In genomic region chr9:113517756-113518155, GRCm38 (mm10) we compare ENCODE assay signal across 24 mouse cellular contexts.
DNase-seq lines count a peak whose midpoint lies in the region; ATAC-seq lines count a peak whose summit lies in the region.
"Had no signal": no experiment of that assay in that cellular context is flagged by ENCODE, and none has a peak within 500 bp of the region (broad histone marks: within the 10 kb centered on the region; RNA-seq: fewer than 3 reads in every experiment).

No protein-coding gene starts in this region.

- no peaks in the 10 kb centered on the region for H3K36me3 ChIP-seq in neural tube, embryonic 15.5 days
- H3K36me3 ChIP-seq in limb, embryonic 10.5 days: no peaks in the 10 kb centered on the region
- H3K36me3 ChIP-seq: embryonic facial prominence, embryonic 10.5 days; embryonic facial prominence, embryonic 12.5 days; G1E had no signal

- 96% methylated on average over 6 of the region's 6 CpGs for WGBS in neural tube, embryonic 15.5 days
- WGBS in limb, embryonic 10.5 days: 89% methylated on average over 6 of the region's 6 CpGs

- H3K4me2 ChIP-seq in neural tube, embryonic 15.5 days: no peak overlapping the region
- H3K4me2 ChIP-seq: embryonic facial prominence, embryonic 12.5 days; forebrain, embryonic 13.5 days had no signal

- DNase-seq in heart, adult 11 months: peak; percentile 68
- no peak for DNase-seq in heart, adult 18-20 months
- peak; percentile 0 for DNase-seq in lung, postnatal 10 days
- DNase-seq in lung, postnatal 25 days (ENCODE audit: low spot score): no peak
- peak; percentile 6 for DNase-seq in neural tube, embryonic 10.5 days (ENCODE audit: extremely low spot score, low spot score)
- peak; percentile 10 for DNase-seq in limb, embryonic 10.5 days (ENCODE audit: low spot score)
- DNase-seq: adrenal gland, adult 8-10 months; adrenal gland, postnatal 14 days; adrenal gland, postnatal 36 days; B cell, adult 2 months; cerebellum, adult 11-12 months; cerebellum, adult 2 months; cerebellum, adult 9-10 months; cerebellum, postnatal 10 days; cerebellum, postnatal 25 days had no signal

- ATAC-seq in neural tube, embryonic 15.5 days (ENCODE audit: low FRiP score): no peak
- ATAC-seq: activated CD4-positive, CD25-positive, alpha-beta regulatory T cell, adult 4 months; CD4-positive, CD25-positive, alpha-beta regulatory T cell, adult 4 months; forebrain, embryonic 13.5 days; Patski had no signal

- H3K4me3 ChIP-seq in neural tube, embryonic 15.5 days (replicated peaks): no peak overlapping the region
- H3K4me3 ChIP-seq in limb, embryonic 10.5 days: no peak overlapping the region
- H3K4me3 ChIP-seq: embryonic facial prominence, embryonic 10.5 days; embryonic facial prominence, embryonic 12.5 days; forebrain, embryonic 13.5 days had no signal

- no peaks in the 10 kb centered on the region for H3K9me3 ChIP-seq in neural tube, embryonic 15.5 days (replicated peaks)
- H3K9me3 ChIP-seq in limb, embryonic 10.5 days (replicated peaks): no peaks in the 10 kb centered on the region
- H3K9me3 ChIP-seq: embryonic facial prominence, embryonic 10.5 days; embryonic facial prominence, embryonic 12.5 days; forebrain, embryonic 13.5 days had no signal

- H3K4me1 ChIP-seq in neural tube, embryonic 15.5 days: peaks cover 8% of the 10 kb centered on the region
- H3K4me1 ChIP-seq in limb, embryonic 10.5 days: peaks cover 12% of the 10 kb centered on the region
- H3K4me1 ChIP-seq: embryonic facial prominence, embryonic 12.5 days; forebrain, embryonic 13.5 days had no signal

- no peak overlapping the region for H3K27ac ChIP-seq in neural tube, embryonic 15.5 days (replicated peaks)
- no peak overlapping the region for H3K27ac ChIP-seq in limb, embryonic 10.5 days
- H3K27ac ChIP-seq: embryonic facial prominence, embryonic 10.5 days; embryonic facial prominence, embryonic 12.5 days; forebrain, embryonic 13.5 days had no signal

- no peaks in the 10 kb centered on the region for H3K27me3 ChIP-seq in neural tube, embryonic 15.5 days (replicated peaks)
- no peaks in the 10 kb centered on the region for H3K27me3 ChIP-seq in limb, embryonic 10.5 days (ENCODE audit: low read depth, poor library complexity, severe bottlenecking)
- H3K27me3 ChIP-seq: CH12.LX; embryonic facial prominence, embryonic 12.5 days; forebrain, embryonic 13.5 days; Patski had no signal

- H3K9ac ChIP-seq in neural tube, embryonic 15.5 days (replicated peaks): no peak overlapping the region
- H3K9ac ChIP-seq: embryonic facial prominence, embryonic 12.5 days; forebrain, embryonic 13.5 days had no signal

Comparison
In these comparisons a context has a peak if more than half of its experiments do, and no peak if none do; other contexts are left out.
1. DNase-seq: peak in heart, adult 11 months (single experiment), lung, postnatal 10 days (single experiment), neural tube, embryonic 10.5 days (single experiment) and limb, embryonic 10.5 days (single experiment); none in heart, adult 18-20 months (0 of 2) and lung, postnatal 25 days (single experiment).